Mouse (Mus musculus) lung, adult 2 months (tissue): ENCODE results near the gene Fggy. TPM values are rescaled to one million over a fixed set of nuclear protein-coding genes. Genes with fewer than 3 reads are reported as not detected.

ENCODE experiments used
- DNase-seq: peaks from one replicate; pipeline ENCODE4 v3.0.0; 2022
- H3K4me1 ChIP-seq: fragments of 200-500 bp; 2 replicates; pipeline ENCODE4 v1.6.1; 2011; ENCODE audit warnings: low read length; ENCODE audit not compliant: control insufficient read depth, insufficient read depth
- H3K4me3 ChIP-seq: fragments of 200-500 bp; replicated peaks from 2 replicates; pipeline ENCODE3; 2011; ENCODE audit warnings: low read depth, mild to moderate bottlenecking, control low read depth, low read length; ENCODE audit errors: extremely low read depth
- CTCF ChIP-seq: fragments of 200-500 bp; IDR thresholded peaks from 2 replicates; pipeline ENCODE4 v1.5.1; 2011; ENCODE audit warnings: mild to moderate bottlenecking, low read length, control low read depth; ENCODE audit not compliant: insufficient read depth
- POLR2A ChIP-seq: fragments of 200-500 bp; IDR thresholded peaks from 2 replicates; pipeline ENCODE4 v1.6.1; 2011; ENCODE audit warnings: low read depth, mild to moderate bottlenecking, control low read depth, low read length, borderline replicate concordance; ENCODE audit errors: extremely low read depth
- WGBS: fragments of 180-500 bp; shearing (Covaris S2); methylation state at CpG from one replicate; pipeline ENCODE4 v1.1.7; 2018; 5-methylcytosine and 5-hydroxymethylcytosine counted together
- polyA plus RNA-seq: library from polyadenylated mRNA; depleted of rRNA; stranded (reverse); fragments of >200 nt; gene quantifications from 2 replicates; pipeline ENCODE4 v1.2.3, GENCODE M21; 2012

Gene Fggy
- polyA plus RNA-seq, 1 experiment: 5.3 TPM

GRCm38 (mm10) chr4:95862781-95863499 is 305.6 kb downstream of the Fggy start:
- no peak for DNase-seq
- TF ChIP-seq POLR2A (no peak), CTCF (peak; percentile 19; the same call in 1 of the 2 replicates)
- WGBS: 55% methylated on average over 6 of the region's 6 CpGs
- H3K4me3 ChIP-seq: no peak overlapping the region
- no peaks in the 10 kb centered on the region; the same call in 1 of the 2 replicates for H3K4me1 ChIP-seq

GRCm38 (mm10) chr4:95863500-95863803 is 306.1 kb downstream of the Fggy start:
- no peak for TF ChIP-seq CTCF
- no peak for TF ChIP-seq POLR2A
- no peak for DNase-seq
- Histone ChIP-seq H3K4me1 (no peaks in the 10 kb centered on the region; the same call in 1 of the 2 replicates), H3K4me3 (no peak overlapping the region)
- 72% methylated on average over 3 of the region's 3 CpGs for WGBS

DNA sequence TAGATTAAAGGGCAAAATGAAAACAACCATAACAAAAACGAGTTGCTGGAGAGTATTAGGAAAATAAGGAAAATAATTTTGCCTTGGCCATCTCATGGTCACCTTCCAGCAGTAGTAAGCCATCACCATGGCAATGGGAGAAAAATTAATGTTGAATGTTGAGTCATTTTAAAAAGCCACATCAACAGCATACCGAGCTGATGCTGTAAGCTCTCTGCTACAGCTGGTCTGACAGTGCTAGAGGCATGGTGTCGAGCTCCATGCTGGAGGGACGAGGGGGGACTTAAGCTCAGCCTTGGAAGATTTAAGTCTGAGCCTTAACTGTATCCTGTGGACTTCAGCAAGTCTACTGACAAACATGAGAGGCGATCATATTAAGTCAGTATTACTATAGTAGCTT is 307.9 kb downstream of the Fggy start:
- no peak for DNase-seq
- Histone ChIP-seq H3K4me3 (no peak overlapping the region), H3K4me1 (no peaks in the 10 kb centered on the region; the same call in 1 of the 2 replicates)
- no peak for TF ChIP-seq POLR2A
- TF ChIP-seq CTCF: no peak
- WGBS: 80% methylated on average over 5 of the region's 5 CpGs

DNA sequence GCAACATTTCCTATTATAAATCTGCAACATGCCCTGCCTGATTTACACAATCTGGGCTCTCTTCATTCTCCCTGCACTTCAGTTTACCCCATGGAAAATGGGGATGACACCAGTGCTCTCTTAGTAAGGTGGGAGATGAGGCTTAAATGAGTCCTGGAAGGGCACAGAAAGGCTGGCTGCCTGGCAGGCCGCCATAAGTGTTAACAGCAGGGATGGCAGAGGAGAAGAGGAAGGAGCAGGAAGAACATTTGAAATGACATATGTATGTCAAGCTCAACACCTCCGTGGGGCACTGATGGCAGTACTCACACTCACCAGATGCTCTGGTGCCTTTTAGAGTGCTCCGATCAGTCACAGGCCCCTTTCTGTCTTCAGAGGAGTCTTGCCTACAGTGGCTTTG is 308.6 kb downstream of the Fggy start:
- Histone ChIP-seq H3K4me3 (no peak overlapping the region), H3K4me1 (no peaks in the 10 kb centered on the region; the same call in 1 of the 2 replicates)
- WGBS: 77% methylated on average over 3 of the region's 3 CpGs
- DNase-seq: no peak
- no peak for TF ChIP-seq POLR2A
- TF ChIP-seq CTCF: no peak

DNA sequence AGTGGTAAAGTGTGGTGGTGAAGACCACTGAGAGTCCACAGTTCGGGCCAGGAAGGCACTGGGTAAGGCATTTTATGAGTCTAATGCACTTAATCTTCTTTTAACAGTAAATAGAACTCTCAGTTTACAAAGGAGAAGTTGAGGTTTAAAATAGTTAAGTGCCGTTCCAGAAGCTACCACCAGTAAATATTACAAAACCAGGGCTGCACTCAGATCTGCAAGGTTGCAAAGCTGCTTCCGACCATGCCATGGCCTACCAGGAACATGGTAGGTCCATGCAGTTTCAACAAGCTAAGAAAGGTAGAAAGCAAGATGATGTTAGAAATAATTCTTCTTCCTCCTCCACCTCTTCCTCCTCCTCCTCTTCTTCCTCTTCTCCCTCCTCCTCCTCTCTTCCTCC is 309.8 kb downstream of the Fggy start:
- 80% methylated on average over 3 of the region's 3 CpGs for whole genome bisulfite sequencing
- DNase-seq: no peak
- H3K4me3 ChIP-seq: no peak overlapping the region
- H3K4me1 ChIP-seq: no peaks in the 10 kb centered on the region
- TF ChIP-seq CTCF: no peak
- no peak for TF ChIP-seq POLR2A

- no peak for DNase-seq
- no peak overlapping the region for H3K4me3 ChIP-seq
- 71% methylated on average over 6 of the region's 6 CpGs for WGBS
- H3K4me1 ChIP-seq: no peaks in the 10 kb centered on the region
- TF ChIP-seq POLR2A: no peak
- TF ChIP-seq CTCF: no peak
Measured at GRCm38 (mm10) chr4:95868348-95868747, 311.0 kb downstream of the Fggy start.

DNA sequence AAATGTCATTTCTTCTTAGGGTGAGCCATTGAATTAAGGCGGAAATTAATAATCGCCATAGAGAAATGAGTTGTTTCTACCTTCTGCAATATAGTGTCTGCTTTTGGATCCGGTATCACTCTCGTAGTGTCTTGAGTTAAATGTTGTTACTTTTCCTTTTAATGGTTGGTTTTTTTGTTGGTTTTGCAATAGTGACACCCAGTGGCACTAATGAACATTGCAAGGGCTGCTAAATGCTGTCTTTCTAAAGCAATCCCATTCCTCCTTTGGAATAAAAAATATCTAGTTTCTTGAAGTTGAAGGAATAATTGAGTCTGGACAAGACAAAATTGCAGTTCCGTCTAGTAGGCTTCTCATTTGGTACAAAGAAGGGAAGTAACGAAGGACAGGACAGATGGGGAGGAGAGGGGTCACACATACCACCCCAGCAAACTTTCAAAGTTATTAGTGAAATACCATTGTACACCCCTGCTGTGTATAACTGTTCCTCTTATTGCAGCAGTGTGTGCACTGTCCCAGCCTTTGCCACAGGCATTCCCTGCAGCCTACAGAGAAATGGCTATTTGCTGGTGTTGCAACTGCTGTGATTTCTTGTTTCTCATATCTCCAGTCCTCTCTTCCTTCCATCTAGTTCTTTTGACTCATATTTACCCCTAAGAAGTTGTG is 314.0 kb downstream of the Fggy start:
- DNase-seq: peak; percentile 54
- TF ChIP-seq POLR2A (no peak), CTCF (peak; percentile 16; the same call in 1 of the 2 replicates)
- WGBS: 15% methylated on average over 6 of the region's 6 CpGs
- H3K4me1 ChIP-seq: no peaks in the 10 kb centered on the region
- no peak overlapping the region for H3K4me3 ChIP-seq

- no peak for TF ChIP-seq POLR2A
- TF ChIP-seq CTCF: no peak
- Histone ChIP-seq H3K4me1 (0 out of 2 replicates have a peak, but pooled peaks cover 2% of the 10 kb centered on the region), H3K4me3 (no peak overlapping the region)
- DNase-seq: no peak
- 75% methylated on average over 4 of the region's 4 CpGs for WGBS
Measured at GRCm38 (mm10) chr4:95875896-95876295, 318.6 kb downstream of the Fggy start.

DNA sequence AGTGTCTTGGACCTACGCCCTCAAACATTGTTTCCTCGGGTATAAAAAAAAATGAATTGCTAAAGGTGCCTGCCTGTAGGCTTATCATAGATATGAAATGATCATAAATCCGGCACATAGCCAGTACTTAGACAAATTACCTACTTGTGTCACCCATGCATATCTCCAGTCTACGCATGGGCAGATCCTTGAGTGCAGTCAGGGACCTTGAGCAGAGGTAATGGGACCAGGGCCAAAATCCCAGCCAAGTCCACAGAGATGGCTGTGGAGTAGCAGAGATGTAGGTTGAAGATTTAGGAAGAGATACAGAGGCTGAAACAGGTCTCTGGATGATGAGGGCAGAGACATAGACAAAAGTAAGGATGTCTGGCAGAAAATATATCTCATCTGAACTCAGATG is 320.1 kb downstream of the Fggy start:
- TF ChIP-seq CTCF (no peak), POLR2A (no peak)
- no peak overlapping the region for H3K4me3 ChIP-seq
- no peak for DNase-seq
- H3K4me1 ChIP-seq: 0 out of 2 replicates have a peak, but pooled peaks cover 2% of the 10 kb centered on the region
- WGBS: 51% methylated on average over 4 of the region's 4 CpGs

- no peak for DNase-seq
- no peak for TF ChIP-seq CTCF
- TF ChIP-seq POLR2A: no peak
- Histone ChIP-seq H3K4me1 (0 out of 2 replicates have a peak, but pooled peaks cover 2% of the 10 kb centered on the region), H3K4me3 (no peak overlapping the region)
- 67% methylated on average over 4 of the region's 4 CpGs for WGBS
Measured at GRCm38 (mm10) chr4:95881751-95882350, 324.5 kb downstream of the Fggy start.
